Mouse (Mus musculus): ENCODE measurements around the gene Pcdh20. TPM values are rescaled to one million over a fixed set of nuclear protein-coding genes. Genes with fewer than 3 reads are reported as not detected.
A peak's percentile ranks its signal among the peaks of the same experiment; 100 is the strongest.

Gene Pcdh20
- total RNA-seq (2015) (not detected in 2 replicates), total RNA-seq (2017) (not detected in 2 replicates)

DNA sequence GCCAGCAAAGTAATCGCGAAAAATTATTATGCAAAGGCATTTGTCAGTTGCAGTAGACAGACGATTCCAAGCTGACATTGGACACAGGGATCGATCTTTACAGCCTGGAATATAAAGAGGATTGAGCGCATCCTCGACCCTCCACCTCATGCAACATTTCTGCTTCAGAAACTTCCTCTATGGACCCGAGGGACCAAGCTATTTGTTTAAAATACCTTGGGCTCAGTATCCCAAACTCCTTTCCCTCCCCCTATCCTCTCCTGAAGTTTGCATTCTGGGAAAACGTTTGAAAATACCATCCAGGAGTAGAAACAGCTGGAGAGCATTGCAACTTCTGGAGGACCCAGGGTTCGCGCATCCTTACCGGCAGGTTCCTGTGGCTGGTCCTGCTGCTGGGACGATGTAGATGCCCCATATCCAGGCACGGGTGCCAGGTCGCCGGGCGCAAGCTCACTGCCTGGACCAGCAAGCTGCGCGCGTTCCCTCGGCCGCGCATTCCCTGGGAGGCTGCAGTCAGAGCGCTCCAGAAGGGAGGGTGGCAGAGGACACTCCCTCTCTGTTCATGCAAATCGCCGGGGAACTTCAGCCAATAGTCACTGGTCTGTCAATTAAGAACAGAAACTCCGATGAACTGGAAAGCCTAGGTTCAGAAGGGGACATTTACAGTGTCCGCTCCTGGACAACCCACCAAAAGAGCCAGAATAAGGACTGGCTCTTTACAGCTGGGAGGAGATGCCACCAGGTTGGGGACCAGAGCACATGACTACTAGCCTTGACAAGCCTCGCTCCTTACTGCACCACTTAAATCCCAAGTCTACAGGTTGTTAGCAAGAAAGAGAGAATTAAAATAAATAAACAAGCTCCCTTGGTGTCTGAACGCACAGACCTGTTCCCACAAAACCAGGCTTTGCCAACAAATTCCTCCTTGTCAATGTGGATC, at the start of gene Pcdh20:
Gene Pcdh20, minus strand, starts transcription at position 902 of the 940 bp plus-strand sequence.
- ATAC-seq (replicated peaks; ENCODE audit: poor library complexity): peak; percentile 20; the same call in 1 of the 2 replicates

DNA sequence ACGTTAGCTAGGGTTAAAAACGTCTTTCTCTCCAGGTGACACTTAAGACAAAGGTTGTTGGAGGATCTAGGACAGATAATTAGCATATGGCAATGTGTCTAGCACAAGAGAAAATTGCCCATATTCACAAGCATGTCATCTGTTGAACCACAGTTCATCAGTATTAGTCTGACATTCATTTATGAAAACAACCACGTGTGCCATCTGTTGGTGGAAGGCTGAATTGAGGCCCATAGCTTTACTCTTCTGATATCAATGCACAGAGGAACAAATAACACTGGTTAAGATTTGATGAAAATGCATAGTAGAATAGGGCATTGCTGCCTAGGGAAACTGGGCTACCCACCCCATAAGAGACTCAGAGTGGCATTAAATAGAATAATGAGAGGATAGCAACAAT, 8.7 kb upstream of the Pcdh20 start:
- no peak for ATAC-seq (replicated peaks; ENCODE audit: poor library complexity)

DNA sequence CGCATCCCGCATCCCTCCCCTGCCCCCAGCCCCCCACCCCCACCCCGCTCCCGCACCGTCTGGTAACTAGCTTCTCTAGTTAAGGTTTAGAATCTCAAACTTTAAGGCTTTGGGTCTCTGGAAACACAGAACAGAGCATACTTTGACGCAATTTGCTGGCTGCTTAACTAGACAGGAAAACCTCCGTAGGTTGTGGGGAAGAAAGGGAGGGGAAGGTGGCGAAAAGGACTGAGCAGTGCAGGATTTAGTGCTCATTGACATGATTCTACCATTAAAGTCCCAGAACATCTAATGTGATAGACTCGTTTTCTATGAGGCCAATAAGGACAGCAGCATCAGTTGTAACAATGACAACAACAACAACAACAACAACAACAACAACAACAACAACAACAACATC, 1.2 kb downstream of the Pcdh20 start:
- ATAC-seq (replicated peaks; ENCODE audit: poor library complexity): no peak

DNA sequence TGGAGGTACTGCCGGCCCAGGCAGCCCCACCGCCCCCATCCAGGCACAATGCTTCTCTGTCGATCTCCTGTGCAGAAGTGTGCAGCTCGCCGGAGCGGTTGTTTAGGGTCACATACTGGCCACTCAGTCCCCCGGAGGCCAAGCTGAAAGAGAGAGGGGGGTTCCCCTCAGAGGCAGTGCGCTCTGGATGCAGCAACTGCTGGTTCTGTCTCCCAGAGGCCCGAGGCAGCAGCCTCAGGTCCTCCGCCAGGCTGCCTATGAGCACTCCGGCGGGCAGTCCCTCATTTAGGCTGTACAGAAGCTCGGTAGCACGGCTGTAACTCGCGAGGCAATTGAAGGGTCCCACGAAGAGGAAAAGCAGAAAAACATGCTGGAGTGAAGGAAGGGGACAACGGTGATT, 1.8 kb downstream of the Pcdh20 start:
- no peak for ATAC-seq (replicated peaks; ENCODE audit: poor library complexity)

DNA sequence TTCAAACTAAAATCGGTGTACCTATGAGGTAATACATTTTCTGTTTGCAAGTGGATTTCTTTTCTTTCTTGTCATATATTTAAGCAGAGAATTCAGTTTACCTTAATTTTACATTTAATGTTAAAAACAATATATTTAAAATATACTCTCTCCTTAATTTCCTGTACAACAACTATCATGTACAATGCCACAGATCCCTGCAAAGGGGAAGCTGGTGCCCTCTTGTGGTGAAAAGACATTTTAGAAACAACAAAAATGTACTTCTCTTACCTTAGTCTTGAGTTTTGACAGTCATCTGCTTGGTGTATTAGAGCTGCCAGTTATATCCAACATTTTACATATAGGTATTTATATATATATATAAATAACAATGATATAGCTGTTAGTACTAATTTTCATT, 4.8 kb downstream of the Pcdh20 start:
- no peak for ATAC-seq (replicated peaks; ENCODE audit: poor library complexity)

DNA sequence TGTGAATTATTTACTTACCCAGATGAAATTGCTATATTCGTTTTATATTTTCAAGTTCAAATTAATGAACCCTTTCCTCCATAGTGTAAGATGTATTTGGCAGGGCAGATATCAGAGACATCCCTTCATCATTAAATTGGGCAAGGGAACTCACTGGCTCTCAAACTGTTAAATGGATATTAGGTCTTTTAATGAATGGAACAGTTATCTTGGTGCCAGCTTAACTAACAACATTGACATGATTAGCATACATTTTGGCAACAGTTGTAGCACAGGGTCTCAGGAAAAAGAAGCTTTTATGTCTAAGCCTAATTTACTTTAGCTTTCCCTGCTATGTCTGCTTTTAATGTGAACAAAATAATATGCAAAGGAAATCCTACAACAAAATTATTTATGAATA, 6.8 kb downstream of the Pcdh20 start:
- no peak for ATAC-seq (replicated peaks; ENCODE audit: poor library complexity)

DNA sequence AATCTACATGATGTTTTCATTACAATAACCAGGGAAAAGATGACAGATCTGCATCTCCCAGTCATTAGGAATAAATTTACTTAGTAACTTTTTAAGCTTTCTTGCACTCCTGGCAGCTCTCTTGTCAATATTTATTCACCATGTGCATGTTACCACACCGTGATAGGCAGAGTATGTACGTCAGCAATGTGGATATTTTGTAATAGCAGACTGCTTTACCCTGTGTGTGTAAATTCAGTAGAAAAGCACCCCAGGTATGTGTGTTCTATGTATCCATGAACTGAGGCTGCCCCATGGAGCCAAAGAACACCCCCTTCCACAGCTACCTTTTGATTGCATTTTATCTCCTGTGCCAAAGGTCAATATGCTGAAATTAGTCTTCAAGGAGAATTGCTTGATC, 7.8 kb downstream of the Pcdh20 start:
- no peak for ATAC-seq (replicated peaks; ENCODE audit: poor library complexity)

DNA sequence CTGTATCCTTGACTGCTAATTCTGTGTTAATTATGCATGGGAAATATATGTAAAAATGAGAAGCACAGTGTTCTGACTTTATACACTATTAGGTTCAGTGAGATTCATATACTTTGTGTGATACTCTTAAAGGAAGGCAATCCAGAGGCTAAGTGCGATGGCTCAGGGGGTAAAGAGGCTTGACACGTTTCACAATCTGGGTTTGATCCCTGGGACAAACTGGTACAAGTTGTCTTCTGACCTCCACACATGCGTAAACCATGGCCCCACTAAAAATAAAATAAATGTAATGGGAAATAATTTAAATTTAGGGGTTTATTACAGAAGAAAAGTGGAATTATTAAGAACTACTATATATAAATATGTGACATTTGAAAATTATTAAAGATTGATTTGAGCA, 8.3 kb downstream of the Pcdh20 start:
- no peak for ATAC-seq (replicated peaks; ENCODE audit: poor library complexity)

DNA sequence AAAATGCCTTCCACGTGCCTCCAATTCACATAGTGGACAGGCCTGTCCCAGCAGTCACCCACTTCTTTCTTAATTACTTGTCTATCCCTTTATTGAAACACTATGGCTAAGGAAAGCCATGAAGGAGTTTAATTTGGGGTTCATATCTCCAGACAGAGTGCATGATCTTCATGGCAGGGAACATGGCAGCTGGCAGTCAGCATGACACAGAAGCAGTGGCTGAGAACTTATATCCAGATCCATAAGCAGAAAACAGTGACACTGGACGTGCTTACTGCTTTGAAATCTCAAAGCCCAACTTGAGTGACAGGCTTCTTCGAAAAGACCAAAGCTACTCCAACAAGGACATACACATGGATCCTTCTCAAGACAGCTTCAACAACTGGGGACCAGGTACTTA, 10.5 kb downstream of the Pcdh20 start:
- no peak for ATAC-seq (replicated peaks; ENCODE audit: poor library complexity)

DNA sequence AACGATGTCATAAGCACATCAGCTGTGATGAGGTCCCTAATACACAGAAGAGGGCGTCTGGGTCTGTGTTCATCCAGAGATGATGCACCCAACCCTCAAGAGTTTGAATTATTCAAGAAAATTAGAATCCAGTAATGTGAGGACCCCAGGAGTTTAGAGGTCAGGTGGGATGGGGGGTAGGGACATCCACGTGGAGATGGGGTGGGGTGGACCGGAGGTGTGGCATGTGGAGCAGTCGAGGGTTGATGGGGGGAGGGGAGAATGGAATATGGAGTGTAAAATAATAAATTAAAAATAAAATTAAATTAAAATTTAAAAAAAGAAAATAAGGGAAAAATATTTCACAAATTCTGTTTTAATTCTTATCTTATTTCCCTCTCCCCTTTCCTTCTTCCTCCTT, 27.9 kb downstream of the Pcdh20 start:
- no peak for ATAC-seq (replicated peaks; ENCODE audit: poor library complexity)

DNA sequence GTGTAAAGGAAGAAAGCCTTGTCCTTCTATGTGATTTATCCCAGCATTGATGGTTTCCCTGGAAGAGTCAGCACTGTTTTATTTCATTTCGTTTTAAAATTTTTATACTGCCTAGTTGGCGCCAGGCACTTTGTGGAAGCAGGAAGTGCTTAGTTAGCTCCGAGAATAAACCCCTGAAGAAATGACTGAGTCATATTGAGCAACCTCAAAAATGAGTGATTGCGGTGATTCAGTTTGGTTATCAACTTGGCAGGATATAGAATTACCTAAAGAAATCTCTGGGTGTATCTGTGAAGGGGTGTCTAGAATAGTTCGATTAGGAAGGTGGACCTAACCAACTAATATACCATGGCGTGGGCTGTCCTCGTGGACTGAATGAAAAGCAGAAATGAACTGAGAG, 41.8 kb downstream of the Pcdh20 start:
- no peak for ATAC-seq (replicated peaks; ENCODE audit: poor library complexity)

DNA sequence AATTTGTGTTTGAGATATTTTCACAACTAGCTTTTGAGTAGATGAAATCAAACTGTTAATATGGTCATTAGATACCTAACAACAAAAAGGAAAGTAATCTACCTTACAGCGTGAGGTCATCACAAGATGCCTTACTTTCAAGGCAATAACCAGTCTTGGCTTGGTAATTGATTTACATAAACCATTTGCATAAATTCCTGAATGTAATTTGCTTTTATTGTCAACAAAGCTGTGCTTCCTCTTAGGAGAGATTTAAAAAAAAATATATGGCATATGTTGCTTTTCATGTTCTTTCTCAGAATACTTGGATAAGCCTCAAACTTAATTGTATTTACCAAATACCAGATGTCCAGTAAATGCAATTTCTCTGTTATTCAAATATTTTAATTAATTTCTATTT, 43.8 kb downstream of the Pcdh20 start:
- no peak for ATAC-seq (replicated peaks; ENCODE audit: poor library complexity)

Data from megakaryocyte progenitor cell, adult 5-6 weeks (primary cell).